Mouse (Mus musculus): ENCODE results near the gene Fam240b.
"Not testable (repeated sequence)": the region's sequence is repeated elsewhere in the genome, so short reads cannot be mapped to it uniquely, and the experiment has no call there.

Fam240b gene

DNA sequence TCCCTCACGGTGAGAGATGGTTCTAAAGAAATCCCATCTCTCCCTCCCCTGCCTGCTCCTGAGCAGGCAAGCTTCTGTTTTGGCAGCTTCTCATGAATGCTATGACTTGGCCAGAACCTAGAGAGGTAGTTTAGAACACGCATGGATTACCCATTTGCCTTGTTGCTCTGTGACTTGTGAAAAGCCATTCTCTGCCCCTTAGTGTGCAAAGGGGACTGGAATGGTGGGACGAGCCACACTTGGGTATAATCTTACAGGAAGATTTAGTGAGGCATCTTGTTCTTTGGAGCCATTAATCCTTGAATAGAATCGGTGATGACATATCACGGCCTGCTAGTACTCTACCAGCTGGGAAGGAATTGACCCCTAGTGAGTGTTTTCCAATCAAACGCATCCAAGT is at the start of gene Fam240b:
TSS of gene Fam240b (minus strand) at position 101 of the 400 bp plus-strand sequence.
- DNase-seq (ENCODE audit: extremely low spot score, low read depth, low spot score), result no peak

- no peak for DNase-seq (ENCODE audit: extremely low spot score, low read depth, low spot score)
Observed at GRCm38 (mm10) chr13:64530139-64530538, 32.5 kb upstream of the Fam240b start.

DNA sequence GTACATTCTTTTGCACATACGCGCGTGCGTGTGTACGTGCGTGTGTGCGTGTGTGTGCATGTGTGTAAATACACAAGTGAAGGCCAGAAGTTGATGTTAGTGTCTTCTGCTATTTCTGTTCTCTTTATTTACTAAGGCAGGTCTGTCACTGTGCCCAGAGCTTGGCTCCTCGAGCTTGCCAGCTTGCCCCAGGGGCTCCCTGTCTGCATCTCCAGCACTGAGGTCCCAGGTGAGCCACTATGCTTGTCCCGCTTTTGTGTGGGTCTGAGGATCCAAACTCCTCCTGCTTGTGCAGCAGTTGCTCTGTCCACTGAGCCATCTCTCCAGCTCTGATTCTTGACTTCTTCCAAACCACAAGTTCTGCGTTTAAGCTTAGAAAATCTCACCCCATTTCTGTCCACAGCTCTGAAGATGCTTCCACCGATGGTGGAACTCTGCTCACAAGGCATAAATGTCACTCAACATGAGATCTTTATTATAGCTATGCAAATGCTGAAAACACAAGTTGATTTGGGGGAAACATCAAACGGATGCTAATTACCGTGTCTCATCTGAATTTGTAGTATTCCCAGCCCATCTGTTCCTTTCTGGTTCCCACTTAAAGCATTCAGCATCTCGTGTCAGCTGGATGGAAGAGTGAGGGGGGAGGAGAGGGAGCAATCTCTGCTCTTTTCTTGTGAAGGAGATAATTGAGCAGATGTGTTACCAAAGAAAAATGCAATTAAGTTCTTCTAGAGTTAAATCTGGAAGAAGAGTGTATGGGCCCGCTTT is 29.1 kb upstream of the Fam240b start:
- no peak for DNase-seq (ENCODE audit: extremely low spot score, low read depth, low spot score)

GRCm38 (mm10) chr13:64514247-64514646 is 16.7 kb upstream of the Fam240b start:
- no peak for DNase-seq (ENCODE audit: extremely low spot score, low read depth, low spot score)

DNA sequence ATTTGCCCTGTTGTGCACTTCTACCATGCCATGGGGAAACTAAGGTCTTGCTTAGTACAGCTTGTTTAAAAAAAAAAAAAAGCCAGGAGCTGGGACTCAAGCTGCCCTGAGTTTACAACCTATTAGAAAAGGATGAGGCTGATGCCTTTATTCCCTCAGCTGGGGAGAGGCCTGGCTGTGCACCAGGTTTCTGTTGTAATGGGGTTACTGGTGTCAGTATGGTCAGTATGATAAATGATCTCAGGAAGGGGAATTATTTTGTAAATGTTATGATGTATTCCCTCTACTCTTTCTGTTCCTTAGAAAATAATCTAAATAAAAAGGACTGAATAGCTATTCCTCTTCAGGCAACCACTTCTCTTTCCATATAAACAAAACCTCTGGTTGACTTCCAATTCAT is 14.0 kb upstream of the Fam240b start:
- no peak for DNase-seq (ENCODE audit: extremely low spot score, low read depth, low spot score)

DNA sequence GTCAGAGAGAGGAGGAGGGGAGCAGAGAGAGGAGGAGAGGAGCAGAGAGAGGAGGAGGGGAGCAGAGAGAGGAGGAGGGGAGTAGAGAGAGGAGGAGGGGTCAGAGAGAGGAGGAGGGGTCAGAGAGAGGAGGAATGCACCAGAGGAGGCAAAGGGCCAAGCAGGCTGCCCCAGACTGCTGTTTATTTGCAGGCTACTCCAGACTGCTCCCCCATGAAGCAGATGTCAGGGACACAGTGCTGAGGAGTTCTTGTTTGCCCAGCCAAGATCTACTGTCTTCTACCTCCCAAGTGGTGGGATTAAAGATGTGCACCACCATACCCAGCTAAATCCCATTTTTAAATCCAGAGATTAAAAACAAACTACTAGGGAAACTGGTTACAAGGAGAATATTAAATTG is 9.8 kb upstream of the Fam240b start:
- DNase-seq (ENCODE audit: extremely low spot score, low read depth, low spot score), result no peak

DNA sequence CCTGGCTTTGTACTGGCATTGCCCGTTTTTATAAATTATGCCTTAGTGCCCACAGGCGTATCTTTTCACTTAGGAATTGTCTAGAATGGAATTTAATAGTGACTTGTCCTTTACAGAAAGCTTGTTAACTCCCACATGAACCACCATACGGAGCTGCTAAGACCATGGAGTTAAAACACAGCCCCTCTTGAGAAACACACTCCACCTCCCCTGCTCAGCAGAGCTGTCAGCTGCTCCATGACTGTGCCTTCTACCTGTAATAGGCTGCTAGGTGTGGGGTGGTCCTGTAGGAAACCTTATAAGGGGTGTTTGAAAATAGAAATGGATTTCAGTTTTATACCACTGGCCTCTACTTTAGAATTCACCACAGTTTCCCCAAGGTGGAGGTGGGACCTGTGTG is 5.2 kb upstream of the Fam240b start:
- no peak for DNase-seq (ENCODE audit: extremely low spot score, low read depth, low spot score)

- no peak for DNase-seq (ENCODE audit: extremely low spot score, low read depth, low spot score)
Observed at GRCm38 (mm10) chr13:64493586-64493985, 4.0 kb downstream of the Fam240b start.

- no peak for DNase-seq (ENCODE audit: extremely low spot score, low read depth, low spot score)
Observed at GRCm38 (mm10) chr13:64489886-64490285, 7.7 kb downstream of the Fam240b start.

DNA sequence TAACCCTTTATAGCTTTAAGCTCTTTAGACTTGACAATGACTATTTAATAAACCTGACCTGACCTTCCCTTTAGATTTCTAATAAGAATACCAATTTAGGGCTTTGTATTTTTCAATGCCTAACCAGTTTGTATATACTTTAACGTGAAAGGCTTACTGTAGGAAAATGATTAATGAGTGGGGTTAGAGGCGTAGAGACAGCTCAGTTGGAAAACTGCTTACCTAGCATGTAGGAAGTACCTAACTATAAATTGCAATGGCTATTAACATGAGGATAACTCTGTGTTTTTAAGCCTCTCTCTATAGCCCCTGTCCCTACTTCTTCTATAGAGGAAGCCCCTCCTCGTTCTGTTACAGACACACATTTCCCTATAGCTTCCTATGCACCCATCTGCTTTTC is 17.6 kb downstream of the Fam240b start:
- DNase-seq (ENCODE audit: extremely low spot score, low read depth, low spot score), result no peak

GRCm38 (mm10) chr13:64477968-64478367 is 19.6 kb downstream of the Fam240b start:
- no peak for DNase-seq (ENCODE audit: extremely low spot score, low read depth, low spot score)

- no peak for DNase-seq (ENCODE audit: extremely low spot score, low read depth, low spot score)
Observed at GRCm38 (mm10) chr13:64467886-64468285, 29.7 kb downstream of the Fam240b start.

- no peak for DNase-seq (ENCODE audit: extremely low spot score, low read depth, low spot score)
Observed at GRCm38 (mm10) chr13:64465166-64465565, 32.4 kb downstream of the Fam240b start.

- no peak for DNase-seq (ENCODE audit: extremely low spot score, low read depth, low spot score)
Observed at GRCm38 (mm10) chr13:64462581-64462980, 35.0 kb downstream of the Fam240b start.

DNA sequence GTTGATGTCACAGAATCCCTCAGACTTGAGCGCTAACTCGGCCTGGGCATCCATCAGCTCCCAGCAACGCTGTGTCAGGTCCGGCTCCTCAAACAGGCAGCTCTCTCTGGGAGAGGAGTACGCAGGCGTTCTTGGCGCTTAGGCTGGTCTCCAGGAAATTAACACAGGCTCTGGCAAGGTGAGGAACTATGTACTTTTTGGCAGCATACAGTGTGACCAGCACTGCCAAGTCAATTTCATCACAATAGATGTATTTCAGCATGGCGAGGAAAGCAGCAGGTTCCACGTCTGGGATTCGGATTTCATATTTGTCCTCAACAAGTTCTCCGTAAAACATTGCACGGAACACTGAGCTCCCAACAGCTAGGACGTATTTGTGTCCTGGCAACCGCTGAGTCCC is 39.4 kb downstream of the Fam240b start:
- no peak for DNase-seq (ENCODE audit: extremely low spot score, low read depth, low spot score)

DNA sequence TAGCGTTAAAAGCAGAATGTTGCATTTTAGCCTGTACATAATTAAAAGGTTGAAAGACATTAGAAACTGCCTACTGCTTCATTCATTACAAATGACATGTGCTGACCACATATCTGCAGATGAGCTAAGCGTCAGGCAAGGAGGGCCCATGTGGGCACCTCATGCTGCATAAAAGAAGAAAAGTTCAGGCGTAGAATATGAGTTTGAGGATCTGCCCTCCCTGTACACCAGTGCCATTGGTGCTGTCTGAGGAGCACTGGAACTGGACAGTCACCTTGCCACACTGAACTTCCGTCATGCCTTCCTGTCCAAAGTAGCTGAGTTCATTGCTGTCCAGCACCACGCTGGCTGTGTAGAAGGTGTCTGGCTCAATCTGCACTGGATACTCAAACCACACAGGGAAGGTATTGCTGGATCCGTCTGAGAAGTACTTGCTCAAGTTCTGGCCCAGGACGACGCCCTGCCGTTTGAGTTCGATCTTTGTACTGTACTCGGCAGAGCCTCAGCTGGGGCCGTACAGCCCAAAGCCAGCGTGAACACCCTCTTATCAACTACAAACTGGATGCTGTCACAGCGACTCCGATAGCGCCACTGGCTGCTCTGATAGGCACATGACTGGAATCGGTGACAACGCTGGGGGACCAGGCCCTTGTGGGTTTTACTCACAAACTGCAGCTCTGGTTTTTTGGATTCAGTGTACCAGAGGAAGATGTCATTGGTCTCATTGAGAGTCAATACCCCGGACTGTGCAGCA is 40.2 kb downstream of the Fam240b start:
- DNase-seq (ENCODE audit: extremely low spot score, low read depth, low spot score), result not testable (repeated sequence)

DNA sequence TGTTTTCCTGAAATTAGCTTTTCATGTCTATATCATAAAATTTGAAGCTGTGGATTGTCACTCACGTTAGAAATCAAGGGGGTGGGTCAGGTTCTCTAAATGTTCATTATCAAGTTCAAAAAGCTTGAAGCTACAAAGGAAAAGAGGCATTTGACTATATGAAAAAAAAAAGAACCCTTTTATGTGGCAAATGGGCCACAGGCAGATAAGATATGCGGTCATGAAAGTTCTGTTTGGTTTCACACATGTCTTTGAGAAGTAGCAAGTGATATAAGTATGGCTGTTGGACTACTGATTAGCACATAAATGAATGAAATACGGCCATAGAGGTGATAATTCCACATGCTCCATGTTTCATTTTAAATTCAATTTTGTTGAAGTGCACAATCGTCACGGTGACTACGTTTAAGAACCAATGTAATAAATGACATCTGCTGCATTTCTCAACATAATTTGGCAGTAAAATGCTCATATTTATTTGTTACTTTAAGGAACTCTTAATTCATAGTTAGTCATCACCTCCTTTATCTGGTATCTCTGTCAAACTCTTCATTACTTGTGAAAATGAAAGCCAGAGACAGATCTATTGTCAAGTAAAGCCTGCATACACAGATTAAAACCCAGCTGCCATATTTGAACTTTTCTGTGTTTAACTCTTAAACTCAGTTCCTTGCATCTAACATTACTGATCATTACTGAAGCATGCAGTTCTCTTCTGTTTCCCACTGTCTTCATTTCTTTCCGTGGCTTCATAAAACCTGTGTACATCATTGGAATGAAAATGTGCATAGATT is 47.4 kb downstream of the Fam240b start:
- no peak for DNase-seq (ENCODE audit: extremely low spot score, low read depth, low spot score)

DNA sequence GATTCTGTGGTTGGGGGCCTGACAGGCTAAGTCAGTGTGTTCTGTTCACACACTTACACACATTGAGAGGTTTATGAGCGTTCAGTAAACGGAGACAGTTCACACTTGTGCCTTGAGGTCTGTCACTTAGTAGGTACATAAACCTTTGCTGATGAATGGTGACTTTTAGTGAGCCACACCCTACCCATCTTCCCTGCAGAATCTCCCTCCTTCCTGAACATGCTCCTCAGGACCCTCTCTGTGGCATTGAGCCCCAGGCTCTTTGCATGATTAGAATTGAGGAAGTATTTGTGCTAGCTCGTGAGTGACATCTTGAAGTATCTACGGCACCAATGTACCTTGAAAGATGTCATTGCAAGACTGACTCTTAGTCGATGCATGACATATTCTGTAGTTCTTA is 48.9 kb downstream of the Fam240b start:
- DNase-seq (ENCODE audit: extremely low spot score, low read depth, low spot score), result no peak

DNA sequence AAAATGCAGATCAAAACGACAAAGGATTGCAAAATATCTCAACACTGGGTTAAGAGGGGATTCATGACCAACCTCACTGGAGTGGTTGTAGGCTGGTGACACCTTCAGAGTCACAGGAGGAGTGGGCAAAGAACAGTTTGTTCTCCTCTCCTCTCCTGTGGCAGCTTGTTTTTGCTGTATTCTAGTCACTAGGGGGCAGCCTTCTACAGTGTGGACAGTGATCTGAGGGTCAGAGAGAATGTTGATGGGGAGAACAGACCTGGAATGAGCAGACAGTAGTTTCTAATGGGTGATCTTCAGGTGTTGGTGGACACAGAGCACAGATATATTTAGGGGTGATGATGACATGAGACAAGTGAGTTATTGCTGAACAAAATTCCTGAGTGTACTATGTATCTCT is 49.6 kb downstream of the Fam240b start:
- no peak for DNase-seq (ENCODE audit: extremely low spot score, low read depth, low spot score)

- no peak for DNase-seq (ENCODE audit: extremely low spot score, low read depth, low spot score)
Observed at GRCm38 (mm10) chr13:64445254-64445920, 52.2 kb downstream of the Fam240b start.

GRCm38 (mm10) chr13:64443263-64443894 is 54.2 kb downstream of the Fam240b start:
- no peak for DNase-seq (ENCODE audit: extremely low spot score, low read depth, low spot score)

Measured in hindlimb bud, embryonic 11.5 days (tissue).